Mouse (Mus musculus) telencephalon, adult 2 months (tissue): ENCODE data around the gene Zfp423.

Experiments
- DNase-seq: peaks from one replicate; pipeline ENCODE4 v3.0.0-alpha.2; 2011; ENCODE audit warnings: low read depth, low spot score

The Zfp423 gene

GRCm38 (mm10) chr8:87665337-87665736, 294.1 kb downstream of the Zfp423 start:
- no peak for DNase-seq

- DNase-seq: no peak
Observed at GRCm38 (mm10) chr8:87664217-87664509, 295.2 kb downstream of the Zfp423 start.

GRCm38 (mm10) chr8:87663349-87664216, 295.8 kb downstream of the Zfp423 start:
- no peak for DNase-seq

- no peak for DNase-seq
Observed at GRCm38 (mm10) chr8:87662811-87663341, 296.5 kb downstream of the Zfp423 start.

- no peak for DNase-seq
Observed at GRCm38 (mm10) chr8:87662307-87662771, 297.1 kb downstream of the Zfp423 start.

- DNase-seq: no peak
Observed at GRCm38 (mm10) chr8:87660916-87661910, 298.2 kb downstream of the Zfp423 start.

GRCm38 (mm10) chr8:87660029-87660915, 299.1 kb downstream of the Zfp423 start:
- DNase-seq: no peak

GRCm38 (mm10) chr8:87657488-87657887, 301.9 kb downstream of the Zfp423 start:
- no peak for DNase-seq

- DNase-seq: no peak
Observed at GRCm38 (mm10) chr8:87656484-87657230, 302.7 kb downstream of the Zfp423 start.

- DNase-seq: no peak
Observed at GRCm38 (mm10) chr8:87655946-87656345, 303.4 kb downstream of the Zfp423 start.

- no peak for DNase-seq
Observed at GRCm38 (mm10) chr8:87647781-87648180, 311.6 kb downstream of the Zfp423 start.

GRCm38 (mm10) chr8:87645829-87646483, 313.4 kb downstream of the Zfp423 start:
- DNase-seq: no peak

GRCm38 (mm10) chr8:87645371-87645770, 314.0 kb downstream of the Zfp423 start:
- DNase-seq: no peak

- DNase-seq: no peak
Observed at GRCm38 (mm10) chr8:87640930-87641329, 318.5 kb downstream of the Zfp423 start.

GRCm38 (mm10) chr8:87636226-87636742, 323.1 kb downstream of the Zfp423 start:
- DNase-seq: no peak

- no peak for DNase-seq
Observed at GRCm38 (mm10) chr8:87631776-87632175, 327.6 kb downstream of the Zfp423 start.

- no peak for DNase-seq
Observed at GRCm38 (mm10) chr8:87629656-87630055, 329.7 kb downstream of the Zfp423 start.

GRCm38 (mm10) chr8:87621181-87621580, 338.2 kb downstream of the Zfp423 start:
- no peak for DNase-seq

GRCm38 (mm10) chr8:87620225-87620624, 339.2 kb downstream of the Zfp423 start:
- no peak for DNase-seq

- DNase-seq: no peak
Observed at GRCm38 (mm10) chr8:87619529-87619928, 339.9 kb downstream of the Zfp423 start.
